Mouse (Mus musculus) heart, adult 8-10 months (tissue): ENCODE data around the gene Lman1l. TPM values are rescaled to one million over a fixed set of nuclear protein-coding genes. Genes with fewer than 3 reads are reported as not detected.
A peak's percentile ranks its signal among the peaks of the same experiment; 100 is the strongest.

Experiments
- DNase-seq: peaks from one replicate; pipeline ENCODE4 v3.0.0; 2022; ENCODE audit warnings: low spot score
- total RNA-seq, 4 experiments: library from RNA; stranded (reverse); gene quantifications; 2 replicates each; pipeline ENCODE4 v1.2.4; 2022

Lman1l gene
- total RNA-seq, 4 experiments from 2014 or later = 0.16 to 0.32 (median 0.22) TPM; not detected in 1

GRCm38 (mm10) chr9:57618854-57619253 is 1.7 kb downstream of the Lman1l start:
- DNase-seq = no peak

GRCm38 (mm10) chr9:57617556-57618169 is 2.9 kb downstream of the Lman1l start:
- no peak for DNase-seq

- DNase-seq = no peak
Measured at GRCm38 (mm10) chr9:57614786-57615185, 5.8 kb downstream of the Lman1l start.

- DNase-seq = no peak
Measured at GRCm38 (mm10) chr9:57613975-57614374, 6.6 kb downstream of the Lman1l start.

- DNase-seq = no peak
Measured at GRCm38 (mm10) chr9:57612587-57612986, 8.0 kb downstream of the Lman1l start.

GRCm38 (mm10) chr9:57610359-57610826 is 10.2 kb downstream of the Lman1l start:
- DNase-seq = no peak

- DNase-seq = no peak
Measured at GRCm38 (mm10) chr9:57609803-57610202, 10.8 kb downstream of the Lman1l start.

- DNase-seq = no peak
Measured at GRCm38 (mm10) chr9:57606139-57606851, 14.3 kb downstream of the Lman1l start, which contains the start of gene Cplx3. Cplx3 (minus strand) TSS chr9:57606281.

GRCm38 (mm10) chr9:57605503-57605902 is 15.1 kb downstream of the Lman1l start:
- DNase-seq = no peak

GRCm38 (mm10) chr9:57604875-57605274 is 15.7 kb downstream of the Lman1l start:
- DNase-seq = no peak

- no peak for DNase-seq
Measured at GRCm38 (mm10) chr9:57602098-57602497, 18.5 kb downstream of the Lman1l start.

- DNase-seq = no peak
Measured at GRCm38 (mm10) chr9:57601353-57601706, 19.2 kb downstream of the Lman1l start.

- no peak for DNase-seq
Measured at GRCm38 (mm10) chr9:57600620-57601352, 19.8 kb downstream of the Lman1l start.

- no peak for DNase-seq
Measured at GRCm38 (mm10) chr9:57598851-57599563, 21.6 kb downstream of the Lman1l start.

GRCm38 (mm10) chr9:57597929-57598382 is 22.6 kb downstream of the Lman1l start:
- no peak for DNase-seq

- no peak for DNase-seq
Measured at GRCm38 (mm10) chr9:57597265-57597664, 23.3 kb downstream of the Lman1l start.

GRCm38 (mm10) chr9:57594174-57594509 is 26.4 kb downstream of the Lman1l start:
- no peak for DNase-seq

- no peak for DNase-seq
Measured at GRCm38 (mm10) chr9:57593454-57594173, 27.0 kb downstream of the Lman1l start.

GRCm38 (mm10) chr9:57590726-57591125 is 29.8 kb downstream of the Lman1l start:
- DNase-seq = no peak

GRCm38 (mm10) chr9:57589224-57590126 is 31.1 kb downstream of the Lman1l start, which contains the start of gene Ulk3:
Ulk3 (plus strand) TSS chr9:57589452.
- peak; percentile 77 for DNase-seq
